Mouse (Mus musculus) heart, embryonic 10.5 days (tissue): ENCODE results near the gene Fgf12. TPM values are rescaled to one million over a fixed set of nuclear protein-coding genes. Genes with fewer than 3 reads are reported as not detected.

Experiments
- DNase-seq: peaks from one replicate; pipeline ENCODE4 v3.0.0-alpha.2; 2017; ENCODE audit warnings: low spot score
- H3K27ac ChIP-seq: fragments of 300-500 bp; sonication (generic); 2 replicates; pipeline ENCODE4 v1.5.1; 2016; ENCODE audit warnings: mild to moderate bottlenecking
- H3K27me3 ChIP-seq: fragments of 300-500 bp; sonication (generic); 2 replicates; pipeline ENCODE4 v1.6.1; 2016; ENCODE audit warnings: mild to moderate bottlenecking; ENCODE audit not compliant: poor library complexity, insufficient read depth, severe bottlenecking
- H3K36me3 ChIP-seq: fragments of 300-500 bp; sonication (generic); 2 replicates; pipeline ENCODE4 v1.6.1; 2016; ENCODE audit warnings: mild to moderate bottlenecking, moderate library complexity
- H3K4me1 ChIP-seq: fragments of 300-500 bp; sonication (generic); 2 replicates; pipeline ENCODE4 v1.6.1; 2016; ENCODE audit warnings: mild to moderate bottlenecking
- H3K4me3 ChIP-seq: fragments of 300-500 bp; sonication (generic); 2 replicates; pipeline ENCODE4 v1.5.1; 2016; ENCODE audit warnings: mild to moderate bottlenecking, moderate library complexity
- H3K9me3 ChIP-seq: fragments of 300-500 bp; sonication (generic); 2 replicates; pipeline ENCODE4 v1.6.1; 2016; ENCODE audit warnings: mild to moderate bottlenecking, moderate library complexity
- WGBS: fragments of 180-500 bp; shearing (Covaris S2); methylation state at CpG from one replicate; pipeline ENCODE4 v1.1.7; 2016; 5-methylcytosine and 5-hydroxymethylcytosine counted together
- polyA plus RNA-seq: library from polyadenylated mRNA; unstranded; fragments of >200 nt; fragmentation: Nextera tagmentation; extraction: Ambion mirVana; gene quantifications from 2 replicates; pipeline ENCODE4 v1.2.1, GENCODE M21; 2016

The Fgf12 gene
- polyA plus RNA-seq, 1 experiment from 2014 or later = 2.0 TPM

DNA sequence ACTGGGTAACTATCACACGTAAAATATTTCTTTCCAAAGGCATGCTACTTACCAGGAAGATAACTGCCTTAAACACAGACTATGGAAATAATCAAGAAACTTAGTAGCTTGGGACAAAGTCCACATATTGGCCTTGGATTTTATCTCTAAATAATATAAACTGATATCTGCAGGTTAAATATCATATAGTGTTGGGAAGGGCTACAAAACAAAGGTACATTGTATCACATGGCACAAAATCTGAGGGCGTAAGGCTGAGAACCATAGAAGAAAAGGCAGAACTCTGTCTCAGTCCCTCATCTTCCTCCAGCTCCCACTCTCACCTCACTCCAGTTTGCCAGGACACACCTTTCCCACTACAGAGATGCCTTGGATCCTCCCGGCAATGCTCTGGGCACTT lies 417.8 kb downstream of the Fgf12 start:
- no peak overlapping the region for H3K4me3 ChIP-seq
- no peaks in the 10 kb centered on the region for H3K36me3 ChIP-seq
- H3K4me1 ChIP-seq = no peaks in the 10 kb centered on the region
- H3K9me3 ChIP-seq = no peaks in the 10 kb centered on the region
- no peak for DNase-seq
- no peak overlapping the region for H3K27ac ChIP-seq
- 80% methylated on average over 3 of the region's 3 CpGs for WGBS
- H3K27me3 ChIP-seq = no peaks in the 10 kb centered on the region

DNA sequence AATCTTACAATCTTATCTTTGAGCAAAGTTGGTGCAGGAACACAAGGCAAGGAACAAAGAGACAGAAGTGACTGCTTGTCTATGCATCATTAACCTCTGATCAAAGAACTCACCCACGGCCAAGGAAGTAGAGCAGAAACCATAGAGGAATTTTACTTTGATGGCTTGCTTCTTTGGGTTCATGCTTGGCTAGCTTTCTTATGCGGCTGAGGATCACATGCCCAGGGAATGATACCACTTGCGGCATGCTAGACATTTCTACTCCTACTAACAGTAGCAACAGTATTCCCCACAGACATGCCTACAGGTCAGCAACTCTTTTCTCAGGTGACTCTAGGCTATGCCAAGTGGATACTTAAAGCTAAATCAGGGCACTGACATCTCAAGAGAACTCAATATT lies 429.3 kb downstream of the Fgf12 start:
- Histone ChIP-seq H3K27me3 (no peaks in the 10 kb centered on the region), H3K9me3 (no peaks in the 10 kb centered on the region), H3K4me3 (no peak overlapping the region), H3K36me3 (no peaks in the 10 kb centered on the region), H3K27ac (no peak overlapping the region), H3K4me1 (no peaks in the 10 kb centered on the region)
- DNase-seq = no peak
- 82% methylated on average over 3 of the region's 3 CpGs for WGBS

DNA sequence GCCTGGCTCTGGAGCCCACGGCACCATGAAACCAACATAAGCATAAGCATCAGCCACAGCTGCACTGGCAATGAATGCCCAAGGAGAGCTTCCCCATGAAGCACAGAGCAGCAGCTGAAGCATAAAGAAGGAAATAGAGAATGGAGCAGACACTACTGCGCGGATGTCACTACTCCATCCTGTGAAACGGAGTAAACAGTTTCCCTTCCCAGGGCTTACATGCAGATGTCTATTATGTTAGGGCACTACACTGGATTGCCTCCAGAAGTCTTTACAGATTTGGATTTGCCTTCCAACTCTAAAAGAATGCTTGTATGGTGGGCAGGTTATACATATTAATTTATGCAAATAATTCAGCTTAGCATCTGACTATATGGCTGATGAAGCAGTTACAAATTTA lies 441.2 kb downstream of the Fgf12 start:
- WGBS = 85% methylated on average over 4 of the region's 4 CpGs
- no peaks in the 10 kb centered on the region for H3K4me1 ChIP-seq
- no peaks in the 10 kb centered on the region for H3K36me3 ChIP-seq
- no peaks in the 10 kb centered on the region for H3K27me3 ChIP-seq
- DNase-seq = no peak
- H3K27ac ChIP-seq = no peak overlapping the region
- H3K9me3 ChIP-seq = no peaks in the 10 kb centered on the region
- no peak overlapping the region for H3K4me3 ChIP-seq

DNA sequence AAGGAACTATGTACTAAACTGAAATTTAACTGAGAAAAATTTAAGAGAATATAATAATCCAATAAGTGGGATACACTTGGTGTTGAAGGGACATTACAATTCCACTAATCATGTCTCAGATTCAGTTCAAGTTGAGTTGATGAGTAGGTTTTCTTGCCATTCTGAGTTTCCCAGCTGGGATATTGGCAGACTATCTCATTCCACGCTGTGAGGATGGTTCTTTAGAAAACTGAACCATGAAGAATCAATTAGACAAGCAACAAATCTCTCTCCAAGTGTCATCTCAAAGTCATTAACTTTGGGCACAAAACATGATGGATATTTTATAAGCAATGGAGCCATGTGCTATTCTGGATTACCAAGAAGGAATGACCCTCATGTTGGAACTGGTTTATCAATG lies 449.0 kb downstream of the Fgf12 start:
- Histone ChIP-seq H3K27me3 (no peaks in the 10 kb centered on the region), H3K4me3 (no peak overlapping the region), H3K36me3 (no peaks in the 10 kb centered on the region), H3K27ac (no peak overlapping the region), H3K9me3 (no peaks in the 10 kb centered on the region), H3K4me1 (no peaks in the 10 kb centered on the region)
- no peak for DNase-seq
- 51% methylated on average over 1 of the region's 1 CpGs for WGBS

DNA sequence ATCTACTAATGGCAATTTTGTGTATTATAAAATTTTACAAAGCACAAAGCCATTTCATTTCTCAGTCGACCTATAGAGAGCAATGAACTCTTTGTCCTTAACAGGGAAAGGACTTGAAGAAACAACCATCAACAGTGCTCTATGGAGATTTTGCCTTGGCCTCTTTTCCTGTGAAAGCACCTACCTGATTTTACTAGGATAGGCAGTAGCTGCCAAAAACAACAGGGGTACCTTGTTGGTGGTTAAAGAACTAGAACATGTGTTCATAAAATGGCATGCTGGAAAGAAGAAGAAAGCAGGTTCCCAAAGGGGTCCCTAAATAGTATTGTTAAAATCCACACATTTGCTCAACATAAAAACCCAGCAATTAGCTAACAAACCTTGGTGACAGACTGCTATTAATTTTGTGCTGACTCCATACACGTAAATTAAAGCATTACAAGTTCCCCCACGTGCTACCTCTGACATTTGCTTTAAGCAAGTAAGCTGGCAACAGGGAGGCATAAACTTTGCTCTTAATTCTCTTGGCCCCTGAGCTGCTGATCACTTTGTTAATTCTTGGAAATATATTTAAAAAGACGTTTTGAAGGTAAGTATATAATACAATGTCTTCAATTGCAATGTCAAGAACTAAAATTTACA lies 463.1 kb downstream of the Fgf12 start:
- Histone ChIP-seq H3K4me1 (no peaks in the 10 kb centered on the region), H3K27me3 (no peaks in the 10 kb centered on the region), H3K4me3 (no peak overlapping the region), H3K9me3 (no peaks in the 10 kb centered on the region), H3K36me3 (no peaks in the 10 kb centered on the region), H3K27ac (no peak overlapping the region)
- no peak for DNase-seq
- WGBS = 64% methylated on average over 4 of the region's 4 CpGs

DNA sequence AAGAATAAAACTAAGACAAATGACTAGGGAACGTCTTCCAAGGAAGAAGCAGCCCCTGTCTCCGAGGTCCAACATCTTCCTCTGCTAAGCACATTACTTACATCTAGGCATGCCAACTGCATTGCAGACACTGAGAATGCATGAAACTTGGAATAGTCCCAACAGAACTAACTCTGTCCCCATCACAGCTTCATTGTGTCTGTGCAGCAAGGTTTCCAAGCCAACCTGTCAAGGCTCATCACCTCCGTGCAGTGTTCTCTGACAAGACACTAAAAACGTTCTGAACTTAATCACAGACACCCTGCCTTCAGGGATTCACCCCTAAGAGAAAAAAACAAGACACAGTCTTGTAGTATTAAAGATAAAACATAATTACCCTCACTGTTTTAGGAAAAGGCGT lies 495.0 kb downstream of the Fgf12 start:
- H3K4me3 ChIP-seq = no peak overlapping the region
- DNase-seq = no peak
- 81% methylated on average over 5 of the region's 5 CpGs for WGBS
- no peak overlapping the region for H3K27ac ChIP-seq
- H3K4me1 ChIP-seq = no peaks in the 10 kb centered on the region
- no peaks in the 10 kb centered on the region for H3K36me3 ChIP-seq
- no peaks in the 10 kb centered on the region for H3K9me3 ChIP-seq
- no peaks in the 10 kb centered on the region for H3K27me3 ChIP-seq

DNA sequence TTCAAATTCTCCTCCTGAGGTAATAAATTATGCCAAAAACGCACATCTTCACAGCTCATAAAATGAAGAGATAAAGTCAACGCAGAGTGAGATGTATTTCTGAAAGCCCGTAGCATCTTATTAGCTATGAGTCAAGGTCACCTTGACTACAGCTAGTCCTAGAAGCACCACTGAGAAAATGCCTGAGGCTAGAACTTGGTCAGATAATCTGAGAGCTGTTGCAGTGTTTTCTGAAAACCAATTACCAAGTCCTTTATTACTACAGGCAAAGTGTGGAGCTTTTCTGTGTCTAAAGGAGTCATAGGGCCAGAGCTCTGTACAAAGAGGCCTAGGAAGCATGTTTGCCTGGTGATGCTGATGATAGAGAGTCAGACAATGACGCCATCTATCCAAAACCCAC lies 498.6 kb downstream of the Fgf12 start:
- no peaks in the 10 kb centered on the region for H3K27me3 ChIP-seq
- DNase-seq = no peak
- 84% methylated on average over 4 of the region's 4 CpGs for WGBS

DNA sequence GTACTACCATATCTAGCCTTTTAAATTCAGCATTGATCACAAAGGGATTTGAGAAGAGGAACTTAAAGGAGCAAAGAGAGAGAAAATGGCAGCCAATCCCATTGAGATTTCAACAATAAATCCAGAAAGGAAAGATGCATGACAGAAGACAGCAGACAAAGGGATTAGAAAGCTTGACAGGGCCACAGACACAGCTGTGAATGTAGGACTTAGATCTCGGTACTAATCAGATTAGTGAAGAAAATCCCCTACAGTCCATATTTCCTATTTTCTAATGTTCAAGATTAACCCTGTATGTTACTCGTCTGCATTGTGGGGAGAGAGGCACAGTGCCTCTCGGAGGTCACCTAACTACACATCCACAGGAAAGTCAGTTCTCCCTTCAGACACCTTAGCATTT lies 500.9 kb downstream of the Fgf12 start:
- no peaks in the 10 kb centered on the region for H3K9me3 ChIP-seq
- no peak for DNase-seq
- H3K27ac ChIP-seq = no peak overlapping the region
- WGBS = 70% methylated on average over 3 of the region's 3 CpGs
- no peak overlapping the region for H3K4me3 ChIP-seq
- no peaks in the 10 kb centered on the region for H3K36me3 ChIP-seq
- H3K27me3 ChIP-seq = no peaks in the 10 kb centered on the region
- H3K4me1 ChIP-seq = no peaks in the 10 kb centered on the region

More for the DNA sequence above, 498.6 kb downstream of the Fgf12 start:
- Histone ChIP-seq H3K36me3 (no peaks in the 10 kb centered on the region), H3K4me1 (no peaks in the 10 kb centered on the region), H3K27ac (no peak overlapping the region), H3K9me3 (no peaks in the 10 kb centered on the region), H3K4me3 (no peak overlapping the region)

DNA sequence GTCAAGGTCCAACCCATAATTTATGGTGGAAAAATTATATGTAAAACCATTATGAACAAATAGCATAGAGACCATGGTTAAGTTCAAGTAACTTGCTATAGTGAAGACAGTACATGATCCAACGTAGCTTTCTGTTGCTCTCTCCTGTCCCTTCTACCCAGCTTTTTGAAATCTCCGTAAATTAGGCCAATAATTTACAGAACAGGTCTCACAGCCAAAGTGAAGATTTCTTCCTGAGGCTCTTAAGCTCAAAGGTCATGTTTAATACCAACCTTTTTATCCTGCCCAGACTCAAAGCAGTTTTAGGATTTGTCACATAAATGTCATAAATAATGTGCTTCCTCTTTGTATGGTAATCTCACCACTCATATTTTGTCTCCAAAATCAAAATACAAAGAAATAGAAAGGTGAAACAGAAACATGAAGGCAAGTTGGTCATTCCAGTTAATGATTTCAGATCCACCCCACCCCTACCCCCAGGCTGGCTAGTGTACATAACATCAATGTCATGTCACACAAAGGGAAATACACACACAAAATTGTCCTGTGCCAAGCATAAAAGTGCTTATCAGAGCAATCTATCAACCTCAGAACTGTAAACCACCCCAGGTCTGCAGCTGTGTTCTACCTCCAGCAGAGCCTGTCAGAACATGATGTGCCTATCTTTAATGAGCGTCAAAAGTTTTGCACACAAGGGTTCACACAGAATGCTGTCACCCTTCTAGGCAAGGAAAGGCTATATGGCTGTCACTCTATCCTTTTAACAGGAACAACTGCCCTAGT lies 509.8 kb downstream of the Fgf12 start:
- Histone ChIP-seq H3K36me3 (no peaks in the 10 kb centered on the region), H3K4me1 (no peaks in the 10 kb centered on the region), H3K27ac (no peak overlapping the region), H3K9me3 (no peaks in the 10 kb centered on the region), H3K4me3 (no peak overlapping the region), H3K27me3 (no peaks in the 10 kb centered on the region)
- WGBS = 78% methylated on average over 3 of the region's 3 CpGs
- no peak for DNase-seq

DNA sequence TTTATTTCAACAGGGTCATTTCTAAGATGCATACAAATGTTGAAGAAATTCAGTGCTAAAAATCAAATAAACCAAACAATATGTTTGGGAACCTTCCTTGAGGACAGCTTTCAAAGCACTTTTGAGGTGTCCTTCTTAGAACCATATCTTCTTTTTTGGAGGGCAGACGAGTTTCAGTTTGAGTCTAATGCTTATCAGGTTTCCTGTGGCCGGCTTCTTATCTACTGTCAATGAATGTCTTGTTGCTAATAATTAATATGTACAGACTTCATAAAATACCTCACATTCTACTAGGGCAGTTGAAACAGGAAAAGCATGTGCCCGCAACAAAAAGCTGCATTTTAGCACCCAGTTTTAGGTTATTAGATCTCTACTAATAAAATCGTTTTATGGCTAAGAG lies 513.5 kb downstream of the Fgf12 start:
- 59% methylated on average over 4 of the region's 4 CpGs for WGBS
- no peak overlapping the region for H3K27ac ChIP-seq

DNA sequence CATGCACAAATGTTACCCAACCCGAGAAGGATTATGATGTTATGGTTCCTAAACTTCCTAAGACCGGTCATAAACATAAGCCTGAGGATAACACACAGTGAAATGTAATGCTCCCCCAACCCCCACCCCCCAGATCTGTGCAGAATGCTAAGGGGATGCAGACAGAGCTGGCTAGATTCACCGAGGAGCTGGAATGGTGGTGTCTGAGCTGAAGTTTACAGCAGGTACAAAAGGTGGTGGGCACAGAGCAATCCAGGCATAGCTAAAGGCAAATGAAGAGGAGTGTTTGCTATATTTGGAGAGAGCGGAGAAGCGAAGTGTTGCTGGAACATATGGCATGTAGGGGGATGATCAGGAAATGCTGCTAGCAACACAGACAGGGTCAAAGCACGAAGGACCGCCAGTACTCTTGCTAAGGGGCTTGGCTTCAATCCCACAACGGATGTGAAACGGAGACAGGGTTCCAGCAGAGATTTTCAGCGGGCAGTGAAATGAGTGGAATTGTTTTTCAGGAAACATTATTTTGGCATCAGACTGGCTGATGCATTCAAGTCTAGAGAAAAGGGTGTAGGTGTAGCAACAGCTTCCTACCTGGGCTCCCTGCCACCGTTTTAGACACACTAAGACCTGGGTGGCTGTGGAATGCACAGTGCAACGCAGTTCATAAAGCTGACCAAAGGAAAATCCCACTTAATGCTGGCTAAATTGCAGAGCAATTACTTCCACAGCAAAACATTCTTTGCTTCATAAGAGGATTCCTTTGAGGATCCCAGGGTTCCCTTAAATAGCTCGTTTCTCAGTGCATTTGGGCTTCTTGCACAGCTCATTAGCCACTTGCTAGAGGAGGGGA lies 514.6 kb downstream of the Fgf12 start:
- no peak overlapping the region for H3K27ac ChIP-seq
- 70% methylated on average over 13 of the region's 13 CpGs for WGBS

More for the DNA sequence above, 513.5 kb downstream of the Fgf12 start:
- no peak for DNase-seq
- H3K4me1 ChIP-seq = no peaks in the 10 kb centered on the region
- H3K4me3 ChIP-seq = no peak overlapping the region
- H3K9me3 ChIP-seq = no peaks in the 10 kb centered on the region
- no peaks in the 10 kb centered on the region for H3K27me3 ChIP-seq
- no peaks in the 10 kb centered on the region for H3K36me3 ChIP-seq

DNA sequence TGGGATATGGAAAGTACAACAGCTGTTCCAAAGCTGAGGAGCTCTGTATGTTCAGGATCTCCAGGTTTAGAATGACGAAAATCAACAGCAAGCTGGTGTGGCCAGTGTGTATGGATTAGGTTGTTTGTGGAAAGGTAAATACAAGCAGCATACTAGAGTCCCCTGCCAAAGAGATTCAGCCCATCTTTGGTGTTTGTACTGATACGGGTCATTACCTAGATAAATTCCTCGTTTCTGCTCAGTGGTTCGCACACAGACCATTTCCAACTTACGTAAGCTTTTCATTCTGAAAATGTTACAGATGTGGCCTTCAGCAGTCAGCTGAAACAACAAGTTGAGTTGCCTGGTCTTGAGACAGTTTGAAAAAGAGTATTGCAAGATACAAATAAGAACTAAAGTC lies 536.9 kb downstream of the Fgf12 start:
- no peak for DNase-seq
- 85% methylated on average over 5 of the region's 5 CpGs for WGBS

More for the DNA sequence above, 514.6 kb downstream of the Fgf12 start:
- Histone ChIP-seq H3K4me1 (no peaks in the 10 kb centered on the region), H3K9me3 (no peaks in the 10 kb centered on the region), H3K27me3 (no peaks in the 10 kb centered on the region), H3K36me3 (no peaks in the 10 kb centered on the region), H3K4me3 (no peak overlapping the region)
- no peak for DNase-seq

DNA sequence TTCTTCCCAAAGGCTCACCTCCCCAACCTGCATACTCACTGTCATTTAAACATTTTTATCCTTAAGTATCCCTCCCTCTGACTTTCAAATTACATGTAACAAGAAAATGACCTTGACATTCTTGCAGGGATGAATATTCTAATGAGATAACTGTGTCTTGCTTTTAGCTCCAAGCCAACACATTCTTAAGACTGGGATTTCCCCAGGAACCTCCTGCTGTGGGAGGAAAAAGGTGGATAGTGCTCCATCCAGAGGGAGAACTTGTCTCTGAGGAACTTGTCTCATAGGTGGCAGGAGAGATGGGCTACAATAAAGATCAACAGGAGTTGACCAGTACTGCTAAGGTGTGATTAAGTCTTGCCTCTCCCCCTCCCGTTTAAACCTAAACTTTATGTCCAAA lies 540.5 kb downstream of the Fgf12 start:
- Histone ChIP-seq H3K27me3 (no peaks in the 10 kb centered on the region), H3K9me3 (no peaks in the 10 kb centered on the region), H3K27ac (no peak overlapping the region), H3K36me3 (no peaks in the 10 kb centered on the region), H3K4me3 (no peak overlapping the region), H3K4me1 (no peaks in the 10 kb centered on the region)
- WGBS = 81% methylated on average over 1 of the region's 1 CpGs
- DNase-seq = no peak

More for the DNA sequence above, 536.9 kb downstream of the Fgf12 start:
- Histone ChIP-seq H3K27me3 (no peaks in the 10 kb centered on the region), H3K4me1 (no peaks in the 10 kb centered on the region), H3K36me3 (no peaks in the 10 kb centered on the region), H3K4me3 (no peak overlapping the region), H3K27ac (no peak overlapping the region), H3K9me3 (no peaks in the 10 kb centered on the region)
